ENCODE assay signal across 8 mouse cellular contexts in the genomic region with DNA sequence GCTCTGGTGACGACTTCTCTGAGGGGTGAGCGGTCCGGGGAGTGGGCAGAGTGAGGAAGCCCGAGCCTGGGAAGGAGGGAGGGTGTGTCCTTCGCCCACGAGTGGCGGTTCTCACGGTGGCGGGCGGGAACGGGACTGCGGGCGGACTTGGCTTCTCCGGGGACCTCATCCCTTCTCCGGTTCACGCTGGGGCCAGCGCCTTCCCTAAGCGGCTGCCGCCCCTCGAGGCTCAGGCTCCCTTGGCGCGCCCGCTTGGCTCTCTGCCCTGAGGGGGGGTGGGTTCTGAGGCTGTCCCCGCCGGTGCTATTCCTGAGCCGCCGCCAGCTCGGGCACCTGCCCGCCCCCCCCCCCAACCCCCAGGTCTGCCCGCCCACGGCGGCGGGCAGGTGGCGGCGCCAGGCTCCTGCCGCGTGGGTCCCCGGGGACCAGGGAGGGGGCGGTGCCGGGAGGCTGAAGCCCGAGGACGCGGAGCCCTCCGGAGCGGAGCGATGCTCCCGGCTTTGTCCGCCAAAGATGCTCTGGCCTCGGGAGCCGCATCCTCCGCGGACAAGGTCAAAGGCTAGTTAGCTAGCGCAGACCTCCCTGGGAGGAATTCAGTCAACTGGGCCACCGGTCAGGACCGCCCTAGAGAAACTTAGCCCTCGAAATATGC. TPM values are rescaled to one million over a fixed set of nuclear protein-coding genes. Genes with fewer than 3 reads are reported as not detected.
DNase-seq lines count a peak whose midpoint lies in the region; ATAC-seq lines count a peak whose summit lies in the region.

No protein-coding gene starts in this region.

- peak overlapping the region; percentile 71 to 76 for H3K27ac ChIP-seq in heart, embryonic 14.5 days (replicated peaks in 1 of 2; ENCODE audit: control insufficient read depth in 1 of 2, insufficient read depth in 1 of 2, low read depth in 2 of 2, low read length in 2 of 2)
- peak overlapping the region; percentile 86 for H3K27ac ChIP-seq in limb, embryonic 10.5 days
- peak overlapping the region; percentile 75 for H3K27ac ChIP-seq in midbrain, embryonic 16.5 days (ENCODE audit: low read length)

- peak overlapping the region; percentile 63 to 74 for H3K4me3 ChIP-seq in heart, embryonic 14.5 days (ENCODE audit: control insufficient read depth in 1 of 2, insufficient read depth in 1 of 2, low read depth in 1 of 2, low read length in 2 of 2)
- H3K4me3 ChIP-seq in limb, embryonic 10.5 days: peak overlapping the region; percentile 67
- H3K4me3 ChIP-seq in midbrain, embryonic 16.5 days (ENCODE audit: low read depth, low read length): peak overlapping the region; percentile 60

- peak; percentile 20; the same call in 1 of the 2 replicates for ATAC-seq in heart, embryonic 14.5 days (ENCODE audit: insufficient number of reproducible peaks, insufficient read depth, low FRiP score, low read depth)
- ATAC-seq in midbrain, embryonic 16.5 days: peak; percentile 33

- peak overlapping the region; percentile 74 for H3K9ac ChIP-seq in heart, embryonic 14.5 days (ENCODE audit: low read length)
- H3K9ac ChIP-seq in midbrain, embryonic 16.5 days (ENCODE audit: low read depth, low read length): peak overlapping the region; percentile 75

- 24% methylated on average over 40 of the region's 56 CpGs for WGBS in heart, embryonic 14.5 days
- 19% methylated on average over 31 of the region's 56 CpGs for WGBS in limb, embryonic 10.5 days
- 25% methylated on average over 28 of the region's 56 CpGs for WGBS in midbrain, embryonic 16.5 days

- peak; percentile 18 to 42 for DNase-seq in adrenal gland, postnatal 36 days
- DNase-seq in adrenal gland, postnatal 14 days: no peak
- peak; percentile 10 for DNase-seq in urinary bladder, postnatal 10 days (ENCODE audit: low spot score)
- DNase-seq in urinary bladder, adult 18-20 months (ENCODE audit: low spot score in 2 of 2): no peak
- DNase-seq in limb, embryonic 10.5 days (ENCODE audit: low spot score): peak; percentile 51
- DNase-seq in layer of hippocampus, adult 9-11 months: no peak

- H3K27me3 ChIP-seq in heart, embryonic 14.5 days (ENCODE audit: control insufficient read depth, insufficient read depth, low read length): no peaks in the 10 kb centered on the region
- H3K27me3 ChIP-seq in limb, embryonic 10.5 days (ENCODE audit: low read depth, poor library complexity, severe bottlenecking): peaks cover 63% of the 10 kb centered on the region
- H3K27me3 ChIP-seq in midbrain, embryonic 16.5 days (ENCODE audit: control insufficient read depth, insufficient read depth, low read depth, low read length): no peaks in the 10 kb centered on the region

- no peaks in the 10 kb centered on the region for H3K36me3 ChIP-seq in heart, embryonic 14.5 days (ENCODE audit: control insufficient read depth, insufficient read depth, low read length)
- no peaks in the 10 kb centered on the region for H3K36me3 ChIP-seq in limb, embryonic 10.5 days
- H3K36me3 ChIP-seq in midbrain, embryonic 16.5 days (ENCODE audit: control insufficient read depth, insufficient read depth, low read length): no peaks in the 10 kb centered on the region

- no peaks in the 10 kb centered on the region for H3K9me3 ChIP-seq in heart, embryonic 14.5 days (ENCODE audit: control insufficient read depth, low read length)
- H3K9me3 ChIP-seq in limb, embryonic 10.5 days (replicated peaks): no peaks in the 10 kb centered on the region
- H3K9me3 ChIP-seq in midbrain, embryonic 16.5 days (replicated peaks; ENCODE audit: control insufficient read depth, low read length, poor library complexity, severe bottlenecking): no peaks in the 10 kb centered on the region

- H3K4me1 ChIP-seq in heart, embryonic 14.5 days (ENCODE audit: control insufficient read depth in 2 of 2, insufficient read depth in 2 of 2, low read length in 2 of 2): no peaks in the 10 kb centered on the region
- 0 out of 2 replicates have a peak, but pooled peaks cover 2% of the 10 kb centered on the region for H3K4me1 ChIP-seq in limb, embryonic 10.5 days
- H3K4me1 ChIP-seq in midbrain, embryonic 16.5 days (ENCODE audit: control insufficient read depth, insufficient read depth, low read length): peaks cover 5% of the 10 kb centered on the region; the same call in 1 of the 2 replicates

- H3K4me2 ChIP-seq in heart, embryonic 14.5 days (ENCODE audit: low read length): peak overlapping the region; percentile 64
- H3K4me2 ChIP-seq in midbrain, embryonic 16.5 days (ENCODE audit: low read length): peak overlapping the region; percentile 53

RNA-seq across cellular contexts. Expression of gene Bclaf3, which starts 6.4 kb away (rescaled TPM):
- total RNA-seq in adrenal gland, postnatal 36 days (2021): 1 to 10 TPM; 9.3 to 9.9 TPM
- 9.1 and 13.5 TPM in 2 replicates for total RNA-seq in adrenal gland, postnatal 14 days (2021)
- polyA plus RNA-seq in heart, embryonic 14.5 days (2014; fragmentation: Nextera tagmentation; extraction: Ambion mirVana): 12.1 and 14.1 TPM in 2 replicates
- polyA plus RNA-seq in limb, embryonic 10.5 days (2016; fragmentation: Nextera tagmentation; extraction: Ambion mirVana): 16.6 and 20.8 TPM in 2 replicates
- polyA plus RNA-seq in midbrain, embryonic 16.5 days (2015; fragmentation: Nextera tagmentation; extraction: Ambion mirVana): 22.7 and 26.3 TPM in 2 replicates

Comparison
In these comparisons a context has a peak if more than half of its experiments do, and no peak if none do; other contexts are left out.
1. DNase-seq: peak in adrenal gland, postnatal 36 days (2 of 2), urinary bladder, postnatal 10 days (single experiment) and limb, embryonic 10.5 days (single experiment); none in adrenal gland, postnatal 14 days (single experiment), urinary bladder, adult 18-20 months (0 of 2) and layer of hippocampus, adult 9-11 months (single experiment).
2. Peak in every context shown above with its lines, with median percentiles within 50 percentile points of each other: H3K27ac ChIP-seq and H3K4me3 ChIP-seq.